Mouse (Mus musculus) monocyte, adult 2 months (primary cell): ENCODE results near the gene Arhgap25.

Experiments used
- DNase-seq, 2 experiments: peaks; one replicate each; pipeline ENCODE4 v3.0.0; 2022; ENCODE audit warnings: low spot score in 2 of 2, low read depth in 1 of 2

Arhgap25 gene

GRCm38 (mm10) chr6:87451016-87451415 lies 82.0 kb downstream of the Arhgap25 start:
- no peak for DNase-seq

GRCm38 (mm10) chr6:87449534-87449933 lies 83.5 kb downstream of the Arhgap25 start:
- DNase-seq = no peak

- no peak for DNase-seq
Observed at GRCm38 (mm10) chr6:87447217-87447616, 85.8 kb downstream of the Arhgap25 start.

GRCm38 (mm10) chr6:87445222-87445621 lies 87.8 kb downstream of the Arhgap25 start:
- DNase-seq = no peak

- no peak for DNase-seq
Observed at GRCm38 (mm10) chr6:87443253-87443652, 89.8 kb downstream of the Arhgap25 start.

- DNase-seq = no peak
Observed at GRCm38 (mm10) chr6:87436745-87437144, 96.3 kb downstream of the Arhgap25 start.

GRCm38 (mm10) chr6:87435791-87436190 lies 97.3 kb downstream of the Arhgap25 start:
- no peak for DNase-seq

GRCm38 (mm10) chr6:87428487-87429044 lies 104.5 kb downstream of the Arhgap25 start, which contains the start of gene Bmp10:
Gene Bmp10, plus strand, starts transcription at chr6:87428994.
- no peak for DNase-seq

- DNase-seq = no peak
Observed at GRCm38 (mm10) chr6:87427616-87428015, 105.4 kb downstream of the Arhgap25 start.

GRCm38 (mm10) chr6:87426954-87427353 lies 106.1 kb downstream of the Arhgap25 start:
- no peak for DNase-seq

- no peak for DNase-seq
Observed at GRCm38 (mm10) chr6:87424037-87424816, 108.8 kb downstream of the Arhgap25 start.

- DNase-seq = no peak
Observed at GRCm38 (mm10) chr6:87422304-87422703, 110.8 kb downstream of the Arhgap25 start.

GRCm38 (mm10) chr6:87412011-87412410 lies 121.0 kb downstream of the Arhgap25 start:
- no peak for DNase-seq
